Mouse (Mus musculus) olfactory bulb, adult 2 months (tissue): ENCODE measurements around the gene Apol7b.
"Not testable (repeated sequence)": the region's sequence is repeated elsewhere in the genome, so short reads cannot be mapped to it uniquely, and the experiment has no call there.

ENCODE experiments used
- CTCF ChIP-seq: fragments of 200-500 bp; IDR thresholded peaks from 2 replicates; pipeline ENCODE4 v1.5.1; 2012; ENCODE audit warnings: low read depth, mild to moderate bottlenecking, low read length, moderate library complexity; ENCODE audit not compliant: insufficient read depth
- POLR2A ChIP-seq: fragments of 200-500 bp; IDR thresholded peaks from 2 replicates; pipeline ENCODE4 v1.6.1; 2012; ENCODE audit warnings: mild to moderate bottlenecking, low read depth, low read length, moderate library complexity; ENCODE audit not compliant: insufficient read depth

GRCm38 (mm10) chr15:77416655-77417333, 30.5 kb downstream of the Apol7b start:
- TF ChIP-seq POLR2A, CTCF: not testable (repeated sequence)
